ENCODE assay signal across 10 mouse cellular contexts in the genomic region with DNA sequence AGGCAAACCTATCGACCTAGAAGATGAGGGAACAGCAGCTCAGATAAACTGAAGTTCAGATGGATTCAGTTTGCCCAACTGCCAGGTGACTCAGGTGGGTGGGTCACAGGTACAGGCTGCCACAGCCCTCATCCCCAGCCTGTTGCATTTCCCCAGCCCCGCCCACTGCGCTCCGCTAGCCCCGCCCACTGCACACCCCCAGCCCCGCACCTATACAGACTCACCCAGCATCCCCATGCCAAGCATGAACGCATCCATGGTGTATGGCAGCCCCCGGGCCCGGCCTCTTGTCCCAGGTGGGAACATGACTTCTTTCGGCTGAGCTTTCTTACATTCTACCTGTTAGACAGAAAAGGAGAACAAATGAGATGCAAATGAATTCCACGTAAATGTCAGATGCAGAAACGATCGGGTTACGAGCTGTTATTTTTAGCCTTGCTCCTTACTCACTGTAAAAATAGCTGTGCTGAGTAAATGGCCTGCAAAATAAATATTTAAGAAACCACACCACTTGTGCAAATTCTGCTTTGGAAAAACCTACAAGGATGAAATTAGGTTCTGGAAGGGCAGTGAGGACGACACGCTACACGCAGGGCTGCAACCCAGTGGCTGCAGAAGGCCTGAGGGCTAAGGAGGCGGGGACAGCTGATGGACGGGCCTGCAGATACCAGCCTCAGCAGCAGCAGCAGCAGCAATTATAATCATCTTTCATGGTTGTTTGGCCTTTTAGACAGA.
DNase-seq lines count a peak whose midpoint lies in the region; ATAC-seq lines count a peak whose summit lies in the region.
"Had no signal": no experiment of that assay in that cellular context is flagged by ENCODE, and none has a peak within 500 bp of the region (broad histone marks: within the 10 kb centered on the region; RNA-seq: fewer than 3 reads in every experiment).

No protein-coding gene starts in this region.

- WGBS in heart, embryonic 14.5 days, result 54% methylated on average over 19 of the region's 19 CpGs
- WGBS in heart, embryonic 16.5 days, result 53% methylated on average over 19 of the region's 19 CpGs
- 57% methylated on average over 19 of the region's 19 CpGs for WGBS in midbrain, embryonic 15.5 days

- no peaks in the 10 kb centered on the region for H3K9me3 ChIP-seq in heart, embryonic 14.5 days (ENCODE audit: control insufficient read depth, low read length)
- H3K9me3 ChIP-seq in heart, embryonic 16.5 days (replicated peaks; ENCODE audit: control insufficient read depth, low read length), result no peaks in the 10 kb centered on the region
- H3K9me3 ChIP-seq in midbrain, embryonic 15.5 days, result no peaks in the 10 kb centered on the region

- H3K4me2 ChIP-seq in heart, embryonic 14.5 days (ENCODE audit: low read length), result peak overlapping the region; percentile 2
- peak overlapping the region; percentile 23; the same call in 1 of the 2 replicates for H3K4me2 ChIP-seq in heart, embryonic 16.5 days (ENCODE audit: low read depth, low read length)
- no peak overlapping the region for H3K4me2 ChIP-seq in midbrain, embryonic 15.5 days

- intact Hi-C loops in left cerebral cortex, postnatal 14 days (cut with DNase I), result no loop called here

- peak overlapping the region; percentile 50 to 73 for H3K27ac ChIP-seq in heart, embryonic 14.5 days (replicated peaks in 1 of 2; ENCODE audit: control insufficient read depth in 1 of 2, insufficient read depth in 1 of 2, low read depth in 2 of 2, low read length in 2 of 2)
- peak overlapping the region; percentile 83 for H3K27ac ChIP-seq in heart, embryonic 16.5 days (ENCODE audit: low read length)
- peak overlapping the region; percentile 75 for H3K27ac ChIP-seq in midbrain, embryonic 15.5 days

- no peak overlapping the region; the same call in 1 of the 2 replicates for H3K9ac ChIP-seq in heart, embryonic 14.5 days (ENCODE audit: low read length)
- 0 out of 2 replicates have a peak overlapping the region, but pooled peaks have one; percentile 9 for H3K9ac ChIP-seq in heart, embryonic 16.5 days (ENCODE audit: low read length)
- H3K9ac ChIP-seq in midbrain, embryonic 15.5 days, result no peak overlapping the region; the same call in 1 of the 2 replicates

- no peak for DNase-seq in heart, adult 8-10 months (ENCODE audit: low spot score)
- DNase-seq in R1 (ENCODE audit: low read depth, low spot score), result peak; percentile 29
- no peak for DNase-seq in left cerebral cortex, adult 9 months (ENCODE audit: low spot score in 2 of 2)
- no peak for DNase-seq in left cerebral cortex, postnatal 14 days (ENCODE audit: low spot score in 2 of 2)
- DNase-seq in urinary bladder, postnatal 10 days (ENCODE audit: low spot score), result no peak
- DNase-seq: lung, postnatal 4 days; right cerebral cortex, postnatal 25 days had no signal

- H3K4me3 ChIP-seq in heart, embryonic 14.5 days (ENCODE audit: control insufficient read depth in 1 of 2, insufficient read depth in 1 of 2, low read depth in 1 of 2, low read length in 2 of 2), result no peak overlapping the region
- no peak overlapping the region for H3K4me3 ChIP-seq in heart, embryonic 16.5 days (ENCODE audit: low read length)
- no peak overlapping the region for H3K4me3 ChIP-seq in midbrain, embryonic 15.5 days

- no peak for ATAC-seq in heart, embryonic 14.5 days (ENCODE audit: insufficient number of reproducible peaks, insufficient read depth, low FRiP score, low read depth)
- ATAC-seq in heart, embryonic 16.5 days (replicated peaks; ENCODE audit: extremely low read depth, insufficient read depth, low FRiP score), result no peak
- peak; percentile 57 for ATAC-seq in midbrain, embryonic 15.5 days (replicated peaks)

- peaks cover 11 to 24% of the 10 kb centered on the region in 2 experiments for H3K4me1 ChIP-seq in heart, embryonic 14.5 days (ENCODE audit: control insufficient read depth in 2 of 2, insufficient read depth in 2 of 2, low read length in 2 of 2)
- H3K4me1 ChIP-seq in heart, embryonic 16.5 days (ENCODE audit: control insufficient read depth, insufficient read depth, low read length), result peaks cover 23% of the 10 kb centered on the region
- H3K4me1 ChIP-seq in midbrain, embryonic 15.5 days, result peaks cover 27% of the 10 kb centered on the region

- H3K36me3 ChIP-seq in heart, embryonic 14.5 days (ENCODE audit: control insufficient read depth, insufficient read depth, low read length), result peaks cover 23% of the 10 kb centered on the region
- 0 out of 2 replicates have a peak, but pooled peaks cover 2% of the 10 kb centered on the region for H3K36me3 ChIP-seq in heart, embryonic 16.5 days (ENCODE audit: control insufficient read depth, insufficient read depth)
- no peaks in the 10 kb centered on the region for H3K36me3 ChIP-seq in midbrain, embryonic 15.5 days (replicated peaks)

- no peaks in the 10 kb centered on the region for H3K27me3 ChIP-seq in heart, embryonic 14.5 days (ENCODE audit: control insufficient read depth, insufficient read depth, low read length)
- no peaks in the 10 kb centered on the region for H3K27me3 ChIP-seq in heart, embryonic 16.5 days (ENCODE audit: control insufficient read depth, insufficient read depth, low read length)
- H3K27me3 ChIP-seq in midbrain, embryonic 15.5 days (replicated peaks), result no peaks in the 10 kb centered on the region
